Comparison of ENCODE assay signal across 13 mouse cellular contexts in the genomic region with DNA sequence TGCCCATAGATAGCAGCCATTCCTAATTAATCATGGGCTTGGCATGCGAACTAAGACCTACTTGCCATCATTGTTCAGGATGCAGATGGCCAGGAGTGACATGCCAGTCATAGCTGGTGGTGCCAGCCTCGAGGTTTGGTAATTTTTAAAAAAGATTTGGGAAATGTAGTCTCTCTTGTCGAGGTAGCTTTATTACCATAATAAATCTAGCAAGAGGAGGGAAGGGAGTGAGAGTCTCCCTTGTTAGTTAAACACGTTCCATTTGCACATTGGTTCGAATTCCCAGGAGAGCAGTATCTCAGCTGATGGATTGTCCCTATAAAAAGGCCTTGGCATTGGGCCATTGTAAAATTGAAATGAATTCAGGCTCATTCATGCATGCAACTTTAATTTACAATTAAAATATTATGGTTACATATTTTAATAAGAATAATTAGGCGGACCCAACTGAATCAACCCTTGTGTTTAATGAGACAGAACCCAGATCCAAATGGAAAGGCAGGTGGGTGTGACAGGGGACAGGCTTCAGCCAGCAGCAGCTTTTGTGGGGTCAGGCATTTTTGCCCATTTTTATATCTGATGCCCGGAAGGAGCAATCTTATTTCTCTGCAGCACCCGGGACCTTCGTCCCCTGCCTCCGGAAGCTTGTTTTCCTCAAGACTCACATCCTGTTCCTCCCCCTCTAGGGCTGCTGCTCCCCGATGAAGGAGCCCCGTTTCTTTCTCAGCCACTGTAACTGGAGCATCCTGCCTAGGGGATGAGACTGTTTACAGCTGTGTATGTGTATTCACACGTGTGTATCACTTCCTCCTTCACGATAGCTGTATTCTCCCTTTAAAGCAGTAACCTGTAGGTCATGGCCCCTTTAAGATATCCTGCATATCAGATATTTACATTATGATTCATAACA. TPM values are rescaled to one million over a fixed set of nuclear protein-coding genes. Genes with fewer than 3 reads are reported as not detected.
DNase-seq lines count a peak whose midpoint lies in the region; ATAC-seq and TF ChIP-seq lines count a peak whose summit lies in the region.
"Had no signal": no experiment of that assay in that cellular context is flagged by ENCODE, and none has a peak within 500 bp of the region (broad histone marks: within the 10 kb centered on the region; RNA-seq: fewer than 3 reads in every experiment).

No protein-coding gene starts in this region.

- TF ChIP-seq CTCF in forebrain, postnatal 0 days (IDR thresholded peaks at IDR 0.05; ENCODE audit: low read depth), result no peak

- no peaks in the 10 kb centered on the region for H3K27me3 ChIP-seq in hindbrain, embryonic 12.5 days
- no peaks in the 10 kb centered on the region for H3K27me3 ChIP-seq in hindbrain, embryonic 11.5 days (ENCODE audit: control insufficient read depth, insufficient read depth, low read length)
- no peaks in the 10 kb centered on the region for H3K27me3 ChIP-seq in midbrain, embryonic 13.5 days
- no peaks in the 10 kb centered on the region for H3K27me3 ChIP-seq in midbrain, embryonic 10.5 days (ENCODE audit: low read depth, poor library complexity, severe bottlenecking)
- no peaks in the 10 kb centered on the region for H3K27me3 ChIP-seq in forebrain, postnatal 0 days (ENCODE audit: insufficient read depth, low read length)
- no peaks in the 10 kb centered on the region for H3K27me3 ChIP-seq in neural tube, embryonic 15.5 days (replicated peaks)
- H3K27me3 ChIP-seq: embryonic facial prominence, embryonic 13.5 days; limb, embryonic 12.5 days had no signal

- peak; percentile 63; the same call in 1 of the 2 replicates for ATAC-seq in hindbrain, embryonic 12.5 days (ENCODE audit: low FRiP score)
- ATAC-seq in hindbrain, embryonic 11.5 days (ENCODE audit: low FRiP score), result no peak
- ATAC-seq in midbrain, embryonic 13.5 days, result no peak
- ATAC-seq in forebrain, postnatal 0 days, result peak; percentile 43; the same call in 1 of the 2 replicates
- ATAC-seq in neural tube, embryonic 15.5 days (ENCODE audit: low FRiP score), result peak; percentile 59; the same call in 1 of the 2 replicates
- ATAC-seq: lung, postnatal 0 days had no signal

- no peak overlapping the region for H3K4me3 ChIP-seq in hindbrain, embryonic 12.5 days
- H3K4me3 ChIP-seq in hindbrain, embryonic 11.5 days (ENCODE audit: low read depth, low read length), result no peak overlapping the region
- H3K4me3 ChIP-seq in midbrain, embryonic 13.5 days (replicated peaks), result no peak overlapping the region
- H3K4me3 ChIP-seq in midbrain, embryonic 10.5 days, result no peak overlapping the region
- no peak overlapping the region for H3K4me3 ChIP-seq in forebrain, postnatal 0 days (ENCODE audit: low read depth, low read length)
- no peak overlapping the region for H3K4me3 ChIP-seq in neural tube, embryonic 15.5 days (replicated peaks)
- H3K4me3 ChIP-seq: embryonic facial prominence, embryonic 13.5 days; limb, embryonic 12.5 days; myocyte had no signal

- H3K4me2 ChIP-seq in hindbrain, embryonic 12.5 days (replicated peaks), result no peak overlapping the region
- no peak overlapping the region for H3K4me2 ChIP-seq in hindbrain, embryonic 11.5 days (replicated peaks; ENCODE audit: low read depth, low read length)
- no peak overlapping the region for H3K4me2 ChIP-seq in midbrain, embryonic 13.5 days (replicated peaks)
- H3K4me2 ChIP-seq in forebrain, postnatal 0 days (ENCODE audit: low read depth), result no peak overlapping the region
- peak overlapping the region; percentile 36 for H3K4me2 ChIP-seq in neural tube, embryonic 15.5 days
- H3K4me2 ChIP-seq: embryonic facial prominence, embryonic 13.5 days; heart, embryonic 11.5 days; limb, embryonic 12.5 days had no signal

- no peak overlapping the region for H3K9ac ChIP-seq in hindbrain, embryonic 12.5 days
- H3K9ac ChIP-seq in hindbrain, embryonic 11.5 days (ENCODE audit: low read depth, low read length), result no peak overlapping the region
- no peak overlapping the region for H3K9ac ChIP-seq in midbrain, embryonic 13.5 days (replicated peaks)
- no peak overlapping the region for H3K9ac ChIP-seq in forebrain, postnatal 0 days
- H3K9ac ChIP-seq in neural tube, embryonic 15.5 days (replicated peaks), result no peak overlapping the region
- H3K9ac ChIP-seq: embryonic facial prominence, embryonic 13.5 days; limb, embryonic 12.5 days had no signal

- WGBS in hindbrain, embryonic 12.5 days, result 56% methylated on average over 14 of the region's 14 CpGs
- 74% methylated on average over 14 of the region's 14 CpGs for WGBS in hindbrain, embryonic 11.5 days
- WGBS in midbrain, embryonic 13.5 days, result 70% methylated on average over 14 of the region's 14 CpGs
- 90% methylated on average over 14 of the region's 14 CpGs for WGBS in midbrain, embryonic 10.5 days
- WGBS in forebrain, postnatal 0 days, result 47% methylated on average over 14 of the region's 14 CpGs
- 17% methylated on average over 14 of the region's 14 CpGs for WGBS in neural tube, embryonic 15.5 days

- peaks cover 11% of the 10 kb centered on the region for H3K4me1 ChIP-seq in hindbrain, embryonic 12.5 days
- no peaks in the 10 kb centered on the region for H3K4me1 ChIP-seq in hindbrain, embryonic 11.5 days (replicated peaks; ENCODE audit: control insufficient read depth, insufficient read depth, low read length)
- H3K4me1 ChIP-seq in midbrain, embryonic 13.5 days (replicated peaks), result peaks cover 5% of the 10 kb centered on the region; the same call in 1 of the 2 replicates
- H3K4me1 ChIP-seq in midbrain, embryonic 10.5 days, result no peaks in the 10 kb centered on the region
- no peaks in the 10 kb centered on the region for H3K4me1 ChIP-seq in forebrain, postnatal 0 days (ENCODE audit: insufficient read depth)
- peaks cover 15% of the 10 kb centered on the region for H3K4me1 ChIP-seq in neural tube, embryonic 15.5 days

- peak overlapping the region; percentile 74 for H3K27ac ChIP-seq in hindbrain, embryonic 12.5 days
- no peak overlapping the region for H3K27ac ChIP-seq in hindbrain, embryonic 11.5 days (ENCODE audit: low read depth, low read length)
- peak overlapping the region; percentile 45 for H3K27ac ChIP-seq in midbrain, embryonic 13.5 days
- H3K27ac ChIP-seq in midbrain, embryonic 10.5 days (replicated peaks), result no peak overlapping the region
- H3K27ac ChIP-seq in forebrain, postnatal 0 days (ENCODE audit: low read depth, low read length), result peak overlapping the region; percentile 57
- H3K27ac ChIP-seq in neural tube, embryonic 15.5 days (replicated peaks), result peak overlapping the region; percentile 51
- H3K27ac ChIP-seq: embryonic facial prominence, embryonic 13.5 days; limb, embryonic 12.5 days had no signal

- no peaks in the 10 kb centered on the region for H3K36me3 ChIP-seq in hindbrain, embryonic 12.5 days
- no peaks in the 10 kb centered on the region for H3K36me3 ChIP-seq in hindbrain, embryonic 11.5 days (ENCODE audit: control insufficient read depth, insufficient read depth, low read length)
- H3K36me3 ChIP-seq in midbrain, embryonic 13.5 days, result 0 out of 2 replicates have a peak, but pooled peaks cover 2% of the 10 kb centered on the region
- peaks cover 13% of the 10 kb centered on the region for H3K36me3 ChIP-seq in midbrain, embryonic 10.5 days
- H3K36me3 ChIP-seq in forebrain, postnatal 0 days (ENCODE audit: insufficient read depth), result no peaks in the 10 kb centered on the region
- no peaks in the 10 kb centered on the region for H3K36me3 ChIP-seq in neural tube, embryonic 15.5 days
- H3K36me3 ChIP-seq: embryonic facial prominence, embryonic 13.5 days; limb, embryonic 12.5 days had no signal

- H3K9me3 ChIP-seq in hindbrain, embryonic 12.5 days (replicated peaks), result no peaks in the 10 kb centered on the region
- H3K9me3 ChIP-seq in hindbrain, embryonic 11.5 days (ENCODE audit: control insufficient read depth, low read length), result no peaks in the 10 kb centered on the region
- no peaks in the 10 kb centered on the region for H3K9me3 ChIP-seq in midbrain, embryonic 13.5 days
- H3K9me3 ChIP-seq in midbrain, embryonic 10.5 days (replicated peaks), result no peaks in the 10 kb centered on the region
- H3K9me3 ChIP-seq in forebrain, postnatal 0 days (ENCODE audit: low read length), result no peaks in the 10 kb centered on the region
- no peaks in the 10 kb centered on the region for H3K9me3 ChIP-seq in neural tube, embryonic 15.5 days (replicated peaks)
- H3K9me3 ChIP-seq: embryonic facial prominence, embryonic 13.5 days had no signal

- DNase-seq in hindbrain, embryonic 11.5 days (ENCODE audit: low spot score), result no peak
- DNase-seq in midbrain, embryonic 10.5 days (ENCODE audit: low spot score), result no peak
- DNase-seq in forebrain, postnatal 0 days, result no peak
- no peak for DNase-seq in gastrocnemius, adult 18-20 months (ENCODE audit: low spot score)
- DNase-seq: right cerebral cortex, postnatal 4 days had no signal

RNA-seq across cellular contexts. Expression of a gene that starts 43.3 kb away (rescaled TPM):
- polyA plus RNA-seq in hindbrain, embryonic 12.5 days (2016; fragmentation: Nextera tagmentation; extraction: Ambion mirVana), result 39.7 and 43.1 TPM in 2 replicates
- polyA plus RNA-seq in hindbrain, embryonic 11.5 days (2014; fragmentation: Nextera tagmentation; extraction: Ambion mirVana), result 45.3 and 47.6 TPM in 2 replicates
- polyA plus RNA-seq in midbrain, embryonic 13.5 days (2015; fragmentation: Nextera tagmentation; extraction: Ambion mirVana), result 48.7 and 49.6 TPM in 2 replicates
- polyA plus RNA-seq in midbrain, embryonic 10.5 days (2016; fragmentation: Nextera tagmentation; extraction: Ambion mirVana), result 37.0 and 40.9 TPM in 2 replicates
- total RNA-seq in forebrain, postnatal 0 days (2014; rRNA removed), result 76.3 and 96.5 TPM in 2 replicates
- 78.4 and 92.6 TPM in 2 replicates for polyA plus RNA-seq in forebrain, postnatal 0 days (2015; fragmentation: Nextera tagmentation; extraction: Ambion mirVana)
- 55.6 and 63.4 TPM in 2 replicates for polyA plus RNA-seq in neural tube, embryonic 15.5 days (2015; fragmentation: Nextera tagmentation; extraction: Ambion mirVana)
- 1 to 10 TPM; 6.5 to 8.2 TPM for total RNA-seq in gastrocnemius, adult 18-20 months (2021)

Comparison
In these comparisons a context has a peak if more than half of its experiments do, and no peak if none do; other contexts are left out.
1. ATAC-seq: peak in hindbrain, embryonic 12.5 days (single experiment), forebrain, postnatal 0 days (single experiment) and neural tube, embryonic 15.5 days (single experiment); none in hindbrain, embryonic 11.5 days (single experiment) and midbrain, embryonic 13.5 days (single experiment).
2. H3K27ac ChIP-seq: peak in hindbrain, embryonic 12.5 days (single experiment), midbrain, embryonic 13.5 days (single experiment), forebrain, postnatal 0 days (single experiment) and neural tube, embryonic 15.5 days (single experiment); none in hindbrain, embryonic 11.5 days (single experiment) and midbrain, embryonic 10.5 days (single experiment).